Mouse (Mus musculus): Measurements from ENCODE around the gene Slc36a4. TPM values are rescaled to one million over a fixed set of nuclear protein-coding genes. Genes with fewer than 3 reads are reported as not detected.

Slc36a4 gene
- total RNA-seq, 2 experiments from 2014 or later, result 42.4 to 47.4 TPM

DNA sequence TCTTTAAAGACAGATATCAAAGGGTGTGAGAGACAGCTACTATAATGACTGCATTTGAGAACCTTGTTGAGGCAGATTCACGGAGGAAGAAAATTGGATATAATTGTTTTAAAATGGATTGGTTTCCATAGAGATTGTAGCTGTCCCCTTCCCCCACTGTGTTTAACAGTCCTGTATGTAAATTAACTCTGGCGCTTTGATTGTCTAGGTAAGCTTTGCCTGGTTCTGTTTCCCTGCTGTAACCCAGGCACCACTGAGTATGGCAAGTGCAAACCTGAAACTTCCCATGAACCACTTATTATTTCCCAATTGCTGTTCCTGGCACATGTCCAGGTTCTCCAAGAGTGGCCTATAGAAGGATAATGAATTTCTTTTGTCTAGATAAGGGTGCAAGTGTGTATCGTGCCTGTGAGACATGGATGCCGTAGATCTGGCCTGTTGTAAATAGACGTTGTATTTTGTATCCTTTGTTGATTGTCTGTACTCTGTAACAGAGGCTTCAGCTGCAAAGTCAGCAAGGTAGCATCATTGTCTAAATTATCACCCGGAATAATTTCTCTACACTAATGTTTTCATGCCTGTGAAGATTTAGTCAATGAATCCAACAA is 11.8 kb downstream of the Slc36a4 start:
- no peak for DNase-seq (ENCODE audit: low spot score in 2 of 2)

DNA sequence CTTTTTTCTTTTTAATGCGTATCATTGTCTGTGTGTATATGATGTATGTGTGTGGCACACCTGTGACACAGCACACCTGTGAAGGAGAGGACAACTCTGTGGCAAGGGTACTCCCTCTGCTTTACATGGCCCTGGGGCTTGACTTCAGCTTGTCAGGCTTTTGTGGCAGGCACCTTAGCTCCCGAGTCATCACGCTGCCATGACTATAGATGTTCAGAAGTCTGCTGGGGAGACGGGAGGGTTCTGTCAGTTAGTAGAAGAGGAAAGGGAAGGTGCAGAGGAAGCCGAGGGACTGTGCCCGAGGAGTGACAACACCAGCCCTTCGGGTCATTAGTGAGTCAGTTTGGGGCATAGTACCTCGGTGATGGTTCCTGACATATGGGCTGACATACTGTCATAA is 13.0 kb downstream of the Slc36a4 start:
- DNase-seq (ENCODE audit: low spot score in 2 of 2), result no peak

DNA sequence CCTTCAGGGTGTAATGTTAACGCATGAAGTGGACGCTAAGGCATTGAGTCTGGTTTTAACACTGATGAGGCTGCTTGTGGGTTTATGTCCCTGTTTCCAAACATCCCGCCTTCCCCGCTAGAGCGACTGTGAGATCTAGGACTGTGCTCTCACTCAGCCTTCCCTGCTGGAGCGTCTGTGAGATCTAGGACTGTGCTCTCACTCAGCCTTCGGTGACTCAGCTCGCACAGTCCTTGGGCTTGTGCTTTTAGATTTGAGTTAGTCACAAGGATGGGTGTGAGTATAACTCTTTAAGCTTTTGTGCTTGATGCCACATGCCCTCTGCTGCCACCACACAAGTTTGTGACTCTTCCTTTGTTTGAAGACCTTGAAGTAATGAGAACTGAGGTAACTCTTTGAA is 17.6 kb downstream of the Slc36a4 start:
- DNase-seq (ENCODE audit: low spot score in 2 of 2), result no peak

DNA sequence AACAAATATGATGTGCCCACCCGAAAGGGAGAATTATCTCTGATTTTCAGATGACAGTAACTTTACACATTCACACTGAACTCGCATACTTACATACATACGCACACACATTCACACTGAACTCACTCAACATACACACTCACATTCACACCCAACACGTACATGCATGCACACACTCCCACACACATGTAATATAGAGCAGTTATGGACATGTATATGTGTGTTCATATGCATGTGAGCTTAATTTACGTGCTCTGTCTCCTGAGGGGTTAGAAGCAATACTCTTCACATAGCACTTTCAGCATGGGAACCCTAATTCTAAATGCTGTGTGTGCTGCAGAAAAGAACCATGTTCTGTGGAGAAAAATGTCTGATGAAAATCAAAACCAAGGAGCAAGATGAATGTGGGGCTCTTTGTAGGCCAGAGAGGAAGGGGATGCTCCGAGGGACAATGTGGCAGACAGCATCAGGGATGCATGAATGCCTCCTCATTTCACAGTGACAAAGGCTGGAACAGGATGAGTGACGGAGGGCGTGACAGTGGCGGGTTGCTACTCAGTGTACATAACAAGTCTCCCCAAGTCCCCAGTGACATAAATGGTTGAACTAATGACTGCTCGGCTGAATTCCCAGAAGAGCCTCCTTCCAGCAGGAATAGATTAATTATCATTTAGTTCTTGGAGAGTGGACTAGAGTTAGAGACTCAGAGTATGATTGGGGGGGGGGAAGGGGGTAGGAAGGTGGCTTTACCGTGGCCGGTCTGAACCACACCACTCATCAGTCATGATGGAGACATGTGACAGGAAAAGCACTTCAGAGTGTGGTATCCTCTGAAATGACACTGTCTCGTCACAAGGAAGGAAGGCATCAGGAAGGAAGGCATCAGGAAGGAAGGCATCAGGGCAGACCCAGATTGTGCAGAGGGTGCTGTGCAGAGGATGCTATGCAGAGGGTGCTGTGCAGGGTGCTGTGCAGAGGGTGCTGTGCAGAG is 22.5 kb downstream of the Slc36a4 start:
- no peak for DNase-seq (ENCODE audit: low spot score in 2 of 2)

DNA sequence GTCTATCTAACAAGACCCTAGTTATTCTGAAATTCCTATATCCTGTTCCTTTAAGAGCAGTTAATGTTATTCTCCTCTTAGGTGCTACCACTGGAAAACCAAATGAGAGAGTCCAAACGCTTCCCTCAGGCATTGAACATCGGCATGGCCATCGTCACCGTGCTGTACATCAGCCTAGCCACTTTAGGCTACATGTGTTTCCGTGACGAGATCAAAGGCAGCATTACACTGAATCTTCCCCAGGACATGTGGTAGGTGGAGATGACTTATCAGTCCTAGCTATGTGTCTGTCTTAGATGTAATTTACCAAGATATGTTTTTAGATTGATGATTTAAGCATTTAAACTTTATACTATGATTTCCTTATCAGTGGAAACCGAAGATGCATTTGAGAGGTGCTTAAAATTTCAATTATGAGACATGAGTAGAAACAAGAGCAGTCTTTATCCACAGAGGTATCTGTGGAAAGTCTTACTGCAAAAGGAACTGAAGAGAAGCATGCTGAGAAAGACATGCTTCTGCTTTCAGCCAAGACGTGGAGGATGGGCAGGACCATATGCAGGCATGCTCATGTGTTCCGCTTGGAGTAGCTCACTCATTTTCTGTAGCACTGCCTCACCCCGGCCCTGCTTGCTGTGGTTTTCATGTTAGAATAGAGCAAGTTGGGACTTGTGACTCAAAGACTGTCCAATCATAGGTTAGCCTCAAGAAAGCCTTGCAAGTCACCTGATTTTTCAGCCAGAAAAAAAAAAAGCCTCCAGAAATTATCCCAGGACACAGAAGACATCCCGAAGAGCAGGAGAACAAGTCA is 24.7 kb downstream of the Slc36a4 start:
- peak; percentile 9 to 29 for DNase-seq (ENCODE audit: low spot score in 2 of 2)

DNA sequence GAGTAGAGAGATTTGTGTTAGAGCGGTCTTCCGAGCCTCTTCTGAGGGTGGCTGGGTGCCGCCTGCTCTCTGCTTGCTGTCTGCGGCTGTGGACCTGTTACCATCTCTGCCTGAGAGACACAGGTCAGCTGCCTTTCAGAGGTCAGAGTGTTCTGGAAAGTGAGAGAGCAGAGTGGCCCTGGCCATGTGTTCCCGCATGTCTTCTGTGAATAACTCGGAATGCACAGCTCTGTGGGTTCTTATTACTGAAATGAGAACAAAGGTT is 25.3 kb downstream of the Slc36a4 start:
- DNase-seq (ENCODE audit: low spot score in 2 of 2), result no peak

DNA sequence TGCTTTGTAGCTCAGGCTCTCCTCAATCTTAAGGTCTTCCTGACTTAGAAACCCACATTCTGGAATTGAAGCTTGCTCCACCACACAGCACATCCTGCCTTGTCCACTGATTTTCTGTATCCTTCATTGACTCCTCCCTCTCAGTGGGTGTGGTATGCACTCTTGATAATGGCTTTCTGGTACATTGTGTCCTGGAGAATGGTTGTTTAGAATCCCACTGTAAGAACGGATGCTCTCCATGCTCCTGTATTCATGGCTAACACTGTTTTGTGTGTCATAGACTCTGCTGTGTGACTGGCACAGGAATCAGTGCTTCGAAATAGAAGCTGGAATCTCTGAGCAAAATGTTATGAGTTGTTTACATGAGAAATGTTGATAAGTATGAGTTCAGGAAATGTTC is 28.0 kb downstream of the Slc36a4 start:
- no peak for DNase-seq (ENCODE audit: low spot score in 2 of 2)

DNA sequence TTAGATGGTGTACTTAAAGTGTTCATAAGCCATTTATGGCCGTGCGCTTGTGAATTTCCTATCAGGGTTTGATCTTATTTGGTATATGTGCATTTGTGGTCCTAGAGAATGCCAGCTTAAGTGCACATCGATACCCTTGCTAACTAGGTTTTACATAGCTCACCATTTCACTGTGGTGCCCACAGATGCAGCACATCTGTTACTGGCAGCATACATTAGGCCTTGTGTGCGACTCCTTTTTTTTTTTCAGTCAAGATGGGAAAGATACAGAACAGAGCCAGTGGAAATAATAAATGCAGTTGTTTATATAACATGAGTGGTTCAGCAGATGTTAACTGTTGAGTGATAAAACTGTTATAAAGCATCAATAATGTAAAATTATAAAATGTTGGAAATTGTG is 31.9 kb downstream of the Slc36a4 start:
- no peak for DNase-seq (ENCODE audit: low spot score in 2 of 2)

DNA sequence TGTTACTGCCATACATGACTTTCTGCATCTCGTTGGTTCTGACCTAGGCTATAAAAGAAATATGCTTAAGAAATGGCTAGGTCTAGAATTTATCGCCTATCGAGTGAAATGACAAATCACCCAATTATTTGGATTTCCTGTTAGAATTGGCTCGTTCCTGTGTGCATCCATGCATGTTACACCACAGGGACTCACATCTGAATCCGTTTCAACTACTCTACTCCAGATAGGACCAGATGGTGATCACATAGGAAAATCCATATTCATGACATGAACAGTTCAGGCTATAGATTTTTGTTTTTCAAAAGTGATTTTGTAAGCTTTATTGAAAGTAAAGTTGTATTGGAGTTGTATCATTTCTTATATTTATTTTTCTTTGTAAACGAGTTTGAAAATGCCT is 32.4 kb downstream of the Slc36a4 start:
- DNase-seq (ENCODE audit: low spot score in 2 of 2), result no peak

DNA sequence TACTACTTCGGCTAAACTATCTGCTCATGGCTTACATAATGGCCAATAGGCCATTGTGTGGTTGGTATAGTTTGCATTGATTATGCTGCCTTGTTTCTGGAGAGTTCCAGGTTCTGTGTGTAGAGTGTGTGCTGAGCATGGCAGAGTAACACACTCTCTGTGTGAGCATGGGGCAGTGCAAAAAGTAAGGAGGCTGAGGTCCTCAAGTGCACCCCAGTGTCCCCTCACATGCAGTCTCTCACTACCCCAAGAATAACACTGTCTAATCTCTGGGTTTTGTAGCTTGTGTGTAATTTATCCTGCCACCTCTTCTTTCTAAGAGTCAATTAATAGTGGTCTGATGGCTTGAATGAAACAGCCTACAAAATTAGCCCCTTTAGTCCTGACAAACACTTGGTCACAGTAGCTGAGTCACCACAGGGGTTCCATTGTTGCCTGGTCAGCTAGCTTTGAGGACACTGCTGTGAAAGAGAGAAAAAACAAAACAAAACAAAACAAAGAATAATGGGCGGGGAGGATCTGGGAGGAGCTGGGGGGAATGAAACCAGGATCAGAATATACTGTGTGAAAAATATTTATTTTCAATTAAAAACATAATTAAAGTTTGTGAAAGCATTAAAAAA is 36.6 kb downstream of the Slc36a4 start:
- DNase-seq (ENCODE audit: low spot score in 2 of 2), result no peak

DNA sequence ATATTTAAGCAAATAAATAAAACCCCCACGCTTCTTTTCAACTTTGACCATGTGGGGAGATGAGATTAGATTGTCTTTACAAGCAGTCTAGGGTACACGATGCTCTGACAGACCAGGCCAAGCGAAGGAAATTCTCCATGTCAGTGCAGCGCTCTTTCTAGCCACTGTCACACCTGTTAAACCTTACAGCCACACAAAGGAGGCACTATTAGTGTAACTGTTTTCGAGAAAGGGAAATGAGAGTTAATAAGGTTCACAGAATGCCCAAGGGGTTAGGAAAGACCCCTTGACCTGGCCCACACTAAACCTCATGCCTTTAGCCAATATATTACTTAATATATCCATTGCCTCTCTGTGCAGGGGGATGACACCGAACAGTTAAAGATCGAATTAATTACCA is 37.1 kb downstream of the Slc36a4 start:
- no peak for DNase-seq (ENCODE audit: low spot score in 2 of 2)

DNA sequence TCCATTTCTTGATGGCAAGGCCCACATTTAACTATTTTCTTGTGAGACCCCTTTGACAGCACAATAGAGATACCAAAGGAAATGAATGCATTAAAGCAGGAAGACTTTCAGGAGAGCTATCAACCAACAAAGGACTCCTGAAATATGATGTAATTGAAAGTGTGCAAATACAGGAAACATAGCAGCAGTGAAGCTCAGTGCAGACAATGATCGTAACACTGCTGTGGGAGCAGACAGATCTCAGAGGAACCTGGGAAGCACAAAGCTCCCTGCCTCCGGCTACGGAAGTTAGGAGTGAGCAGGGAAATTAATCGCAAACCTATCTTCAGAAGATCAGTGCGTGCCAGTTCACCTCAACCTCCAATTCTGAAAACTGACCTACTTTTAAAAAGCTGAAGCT is 38.8 kb downstream of the Slc36a4 start:
- DNase-seq (ENCODE audit: low spot score in 2 of 2), result no peak

DNA sequence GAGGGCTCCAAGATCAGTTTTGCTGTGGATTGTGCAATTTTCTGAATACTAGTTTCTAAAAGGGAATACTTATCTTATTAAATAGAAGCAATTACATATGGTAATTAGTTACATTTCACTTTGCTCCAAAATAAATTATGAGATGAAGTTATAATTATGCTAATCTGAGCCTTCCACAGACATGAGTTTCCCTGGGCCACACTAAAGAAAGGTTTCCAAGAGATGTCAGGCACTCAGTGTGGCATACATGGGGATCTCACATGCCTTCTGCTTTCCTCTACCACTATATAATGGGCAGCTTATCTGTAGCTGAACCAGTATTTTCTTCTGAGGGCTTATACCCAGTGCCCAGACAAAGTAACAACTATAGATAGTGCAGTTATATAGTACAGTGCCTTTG is 49.8 kb downstream of the Slc36a4 start:
- DNase-seq (ENCODE audit: low spot score in 2 of 2), result no peak

DNA sequence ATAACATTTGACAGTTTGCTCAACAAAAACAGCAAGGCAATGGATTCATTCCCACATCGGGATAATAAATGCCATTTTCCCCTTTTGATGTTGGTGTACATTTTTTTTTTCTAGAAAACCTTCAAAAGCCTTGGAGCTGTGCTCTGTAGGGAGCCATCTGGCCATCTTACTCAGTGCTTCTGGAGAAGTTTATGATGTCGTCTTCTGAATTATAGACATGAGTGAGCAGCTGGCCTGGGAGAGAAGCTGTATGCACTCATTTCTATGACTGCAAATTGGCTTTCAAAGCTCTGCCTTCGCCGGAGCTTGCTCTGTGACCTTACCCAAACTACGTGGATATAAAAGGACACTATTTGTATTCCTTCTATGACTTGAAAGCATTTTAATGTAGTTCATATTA is 56.8 kb downstream of the Slc36a4 start:
- peak in 1 of 2 experiments; percentile 9 for DNase-seq (ENCODE audit: low spot score in 2 of 2)

DNA sequence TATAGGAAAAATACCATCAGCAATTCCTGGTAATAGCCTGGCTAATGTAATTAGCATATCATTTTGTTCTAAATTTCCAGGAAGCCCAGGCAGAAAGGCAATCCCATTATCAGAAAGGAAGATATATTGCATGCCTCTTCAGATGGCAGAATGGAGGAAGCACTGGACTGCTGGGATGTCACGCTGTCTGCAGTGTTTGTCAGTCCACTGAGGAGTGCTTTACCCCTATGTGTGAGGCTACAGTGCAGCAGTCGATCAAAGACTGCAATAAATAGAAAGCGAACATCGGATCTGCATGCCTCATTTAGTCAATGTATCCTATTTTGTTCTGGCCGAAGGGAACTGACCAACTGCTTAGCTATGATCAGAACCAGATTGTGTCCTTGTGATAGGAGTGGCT is 57.3 kb downstream of the Slc36a4 start:
- DNase-seq (ENCODE audit: low spot score in 2 of 2), result no peak

DNA sequence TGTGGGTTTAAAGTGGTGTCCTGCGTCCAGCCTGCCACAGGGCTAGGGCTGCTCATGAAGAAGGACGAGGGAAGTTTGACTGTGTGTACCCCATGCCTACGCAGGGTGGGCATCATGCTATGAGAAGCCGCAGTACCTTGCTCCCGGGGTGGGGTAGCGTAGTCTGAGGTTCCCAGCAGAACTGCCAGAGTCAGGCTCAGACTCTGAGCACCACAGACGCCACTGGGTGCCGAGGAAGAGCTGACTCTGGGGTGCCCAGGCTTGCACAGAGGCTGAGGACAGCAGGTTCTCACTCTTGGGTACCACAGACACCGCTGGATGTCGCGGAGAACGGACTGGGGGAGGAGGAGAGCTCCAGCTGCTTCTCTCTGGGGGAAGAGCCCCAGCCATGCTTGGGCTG is 63.2 kb downstream of the Slc36a4 start:
- no peak for DNase-seq (ENCODE audit: low spot score in 2 of 2)

DNA sequence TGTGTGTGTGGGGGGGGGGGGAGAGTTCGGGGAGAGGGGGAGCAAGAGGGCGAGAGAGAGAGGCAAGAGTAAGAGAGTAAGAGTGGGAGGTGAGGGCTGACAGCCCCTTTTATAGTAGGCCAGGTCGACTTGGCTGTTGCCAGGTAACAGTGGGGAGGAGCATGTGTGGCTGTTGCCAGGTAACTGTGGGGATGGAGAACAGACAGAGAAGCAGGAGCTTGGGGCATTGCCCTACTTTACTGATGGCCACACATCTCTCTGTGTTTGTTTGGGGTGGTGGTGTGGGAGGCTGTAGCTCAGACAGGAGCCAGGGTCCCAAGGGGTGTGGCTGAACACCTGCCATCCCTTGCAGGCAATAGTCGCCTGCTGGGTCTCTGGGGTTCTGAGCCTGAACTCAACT is 63.9 kb downstream of the Slc36a4 start:
- no peak for DNase-seq (ENCODE audit: low spot score in 2 of 2)

DNA sequence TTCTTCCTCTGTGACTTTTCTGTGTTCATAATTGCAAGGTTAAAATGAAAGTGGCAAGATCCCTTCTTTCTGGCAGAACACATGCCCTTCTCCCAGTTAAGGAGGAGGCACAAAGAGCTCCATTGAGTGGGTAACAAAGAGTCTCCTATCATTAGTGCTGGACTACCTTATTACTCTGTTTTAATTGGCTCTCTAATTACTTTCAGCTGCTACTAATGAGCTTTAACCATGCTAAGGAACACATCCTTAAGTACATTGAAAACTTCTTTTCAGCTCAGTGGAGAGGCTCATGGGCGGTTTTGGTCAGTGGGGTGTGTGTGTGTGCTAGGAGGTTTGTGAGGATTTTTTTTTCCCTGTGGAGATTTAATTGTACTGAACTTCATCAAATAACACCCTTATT is 65.4 kb downstream of the Slc36a4 start:
- DNase-seq (ENCODE audit: low spot score in 2 of 2), result peak in 1 of 2 experiments; percentile 9

DNA sequence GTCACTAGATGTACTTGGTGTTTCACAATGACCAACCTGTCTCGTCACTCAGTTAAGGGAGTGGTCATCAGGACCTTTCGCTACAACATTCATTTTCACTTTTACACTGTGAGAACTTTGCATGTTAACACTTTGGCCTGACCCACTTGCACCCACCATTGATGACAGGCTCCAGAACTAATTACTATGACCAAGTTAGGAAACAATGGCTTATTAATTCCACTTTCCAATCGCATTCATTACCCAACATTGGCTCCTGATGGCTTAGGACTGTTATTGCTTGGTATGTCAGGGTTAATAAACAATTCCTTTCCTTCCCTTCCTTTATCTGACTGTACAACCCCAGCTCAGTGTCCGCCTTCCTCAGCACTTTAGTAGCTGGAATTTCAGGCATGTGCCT is 72.4 kb downstream of the Slc36a4 start:
- no peak for DNase-seq (ENCODE audit: low spot score in 2 of 2)

DNA sequence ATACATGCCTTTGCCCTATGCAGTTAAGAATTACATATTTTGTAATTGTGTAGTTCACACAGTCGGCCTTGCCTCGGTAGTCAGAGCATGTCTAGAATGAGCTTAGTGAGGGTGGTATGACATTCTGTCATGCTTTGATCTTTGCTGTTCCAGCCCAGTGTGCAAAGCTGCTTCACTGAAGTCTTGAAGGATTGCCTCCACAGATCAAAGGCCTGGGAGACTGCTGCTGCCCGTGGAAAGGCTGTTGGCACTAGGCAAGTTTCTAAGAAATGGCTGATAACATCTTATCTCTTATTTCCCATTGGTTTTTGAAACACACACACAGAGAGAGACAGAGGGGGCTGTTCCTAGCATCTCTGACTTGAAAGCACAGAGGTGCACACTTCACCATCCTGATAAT is 76.7 kb downstream of the Slc36a4 start:
- DNase-seq (ENCODE audit: low spot score in 2 of 2), result no peak

DNA sequence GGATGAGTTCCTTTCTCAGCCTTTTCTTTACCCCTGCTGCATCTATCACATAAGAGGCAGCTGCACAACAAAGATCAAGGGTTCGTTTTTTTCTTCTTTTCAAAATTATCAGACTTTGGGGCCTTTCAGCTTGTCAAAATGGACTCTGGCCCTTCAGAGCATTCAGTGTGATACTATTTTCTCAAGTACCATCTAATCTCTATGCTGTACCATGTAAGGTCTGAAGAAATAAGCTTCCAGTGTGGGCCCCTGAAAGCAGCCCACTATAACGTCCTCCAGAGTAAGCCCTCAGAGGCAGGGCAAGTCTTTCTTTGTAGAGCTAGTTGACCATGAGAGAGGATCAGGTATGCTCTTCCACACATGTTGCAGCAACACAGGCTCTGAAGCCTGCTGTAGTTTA is 77.1 kb downstream of the Slc36a4 start:
- no peak for DNase-seq (ENCODE audit: low spot score in 2 of 2)

DNA sequence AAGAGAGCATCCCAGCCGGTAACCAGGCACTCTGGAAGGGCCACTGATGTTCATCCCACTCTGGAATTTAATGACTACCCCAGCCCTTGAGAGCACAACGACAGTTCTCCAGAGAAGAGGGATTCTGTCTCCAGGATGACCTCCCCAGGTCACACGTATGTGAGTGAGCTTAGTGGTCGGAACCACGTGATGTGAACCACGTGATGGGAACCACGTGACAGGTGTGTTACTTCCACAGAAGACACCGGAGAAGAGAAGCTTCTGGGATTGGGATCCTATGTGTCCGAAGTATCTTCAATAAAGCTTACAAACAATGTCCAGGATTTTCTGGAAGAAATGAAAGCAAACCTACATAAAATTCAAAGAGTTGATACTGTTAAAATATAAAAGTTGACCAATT is 82.5 kb downstream of the Slc36a4 start:
- no peak for DNase-seq (ENCODE audit: low spot score in 2 of 2)
